Mouse (Mus musculus) myocyte (in vitro differentiated cells): ENCODE data around the gene A630095N17Rik.

Experiments used
- E2F4 ChIP-seq: IDR thresholded peaks from one replicate; pipeline ENCODE4 v1.6.1; 2011; ENCODE audit warnings: mild to moderate bottlenecking, control low read depth, moderate library complexity; ENCODE audit not compliant: insufficient read depth
- POLR2A ChIP-seq: IDR thresholded peaks from one replicate; pipeline ENCODE4 v1.6.1; 2011; ENCODE audit warnings: low read depth, mild to moderate bottlenecking, control low read depth, moderate library complexity; ENCODE audit not compliant: insufficient read length
- SRF ChIP-seq: IDR thresholded peaks from one replicate; pipeline ENCODE4 v1.6.1; 2011; ENCODE audit warnings: low read depth; ENCODE audit not compliant: control insufficient read depth, insufficient read length
- TCF12 ChIP-seq: IDR thresholded peaks from one replicate; pipeline ENCODE4 v1.6.1; 2011; ENCODE audit warnings: mild to moderate bottlenecking, control low read depth; ENCODE audit not compliant: poor library complexity, insufficient read depth, severe bottlenecking
- USF1 ChIP-seq: IDR thresholded peaks from one replicate; pipeline ENCODE4 v1.6.1; 2011; ENCODE audit warnings: low read depth, mild to moderate bottlenecking, control low read depth, moderate library complexity

DNA sequence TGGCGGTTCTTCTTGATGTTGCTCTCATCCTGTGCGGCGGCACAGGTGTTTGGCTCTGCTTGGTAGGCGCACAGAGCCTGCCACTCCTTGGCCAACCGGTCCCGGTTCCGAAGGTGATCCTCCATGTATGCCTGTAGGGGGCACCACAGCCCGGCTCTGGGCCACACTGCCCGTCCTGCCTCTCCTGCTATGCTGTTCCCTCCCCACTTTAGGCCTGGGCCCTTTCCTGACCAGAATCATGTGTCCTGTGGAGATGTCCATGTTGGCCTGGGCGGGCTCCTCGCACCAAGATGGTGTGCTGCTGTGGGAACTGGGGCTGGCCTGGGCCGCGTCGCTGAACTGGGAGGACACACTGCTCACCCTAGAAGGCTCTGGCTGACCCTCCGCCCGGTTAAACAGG lies 21.1 kb upstream of the A630095N17Rik start:
- TF ChIP-seq POLR2A (no peak), USF1 (no peak), E2F4 (no peak), TCF12 (no peak), SRF (no peak)
